Mouse (Mus musculus) lung, embryonic 14.5 days (tissue): ENCODE data around the gene Mocs3. TPM values are rescaled to one million over a fixed set of nuclear protein-coding genes. Genes with fewer than 3 reads are reported as not detected.
A peak's percentile ranks its signal among the peaks of the same experiment; 100 is the strongest.

Experiments used
- ATAC-seq: fragments of 200-750 bp; cut with Nextera tagmentation; 2 replicates; pipeline ENCODE4 v1.8.0; 2017; ENCODE audit warnings: mild to moderate bottlenecking, moderate TSS enrichment, moderate library complexity; ENCODE audit not compliant: insufficient read depth
- DNase-seq: peaks from one replicate; pipeline ENCODE4 v3.0.0-alpha.2; 2015
- H3K27ac ChIP-seq: fragments of 300-500 bp; sonication (generic); 2 replicates; pipeline ENCODE4 v1.5.1; 2014; ENCODE audit warnings: low read depth, mild to moderate bottlenecking, moderate library complexity
- H3K27me3 ChIP-seq: fragments of 300-500 bp; sonication (generic); 2 replicates; pipeline ENCODE4 v1.6.1; 2014; ENCODE audit warnings: low read length, control low read depth; ENCODE audit not compliant: insufficient read depth
- H3K36me3 ChIP-seq: fragments of 300-500 bp; sonication (generic); 2 replicates; pipeline ENCODE4 v1.6.1; 2014; ENCODE audit warnings: control low read depth; ENCODE audit not compliant: insufficient read depth
- H3K4me1 ChIP-seq: fragments of 300-500 bp; sonication (generic); 2 replicates; pipeline ENCODE4 v1.6.1; 2014; ENCODE audit warnings: antibody characterized with exemption, control low read depth; ENCODE audit not compliant: insufficient read depth
- H3K4me2 ChIP-seq: fragments of 300-500 bp; sonication (generic); 2 replicates; pipeline ENCODE4 v1.6.1; 2014; ENCODE audit warnings: mild to moderate bottlenecking
- H3K4me3 ChIP-seq: fragments of 300-500 bp; sonication (generic); 2 replicates; pipeline ENCODE4 v1.5.1; 2014; ENCODE audit warnings: low read depth, low read length
- H3K9ac ChIP-seq: fragments of 300-500 bp; sonication (generic); 2 replicates; pipeline ENCODE4 v1.6.1; 2014
- H3K9me3 ChIP-seq: fragments of 300-500 bp; sonication (generic); 2 replicates; pipeline ENCODE4 v1.6.1; 2016; ENCODE audit warnings: low read depth, low read length, control low read depth
- CTCF ChIP-seq: IDR thresholded peaks from 2 replicates; pipeline ENCODE4 v1.5.1; 2016; ENCODE audit warnings: antibody characterized with exemption, low read depth
- WGBS: fragments of 180-500 bp; shearing (Covaris S2); extraction: QIAGEN DNeasy Blood & Tissue Kit; methylation state at CpG from one replicate; pipeline ENCODE4 v1.1.7; 2014; 5-methylcytosine and 5-hydroxymethylcytosine counted together
- polyA plus RNA-seq: library from polyadenylated mRNA; unstranded; fragments of >200 nt; fragmentation: Nextera tagmentation; extraction: Ambion mirVana; gene quantifications from 2 replicates; pipeline ENCODE4 v1.2.1, GENCODE M21; 2014

The Mocs3 gene
- polyA plus RNA-seq, 1 experiment from 2014 or later, result 10.0 TPM

DNA sequence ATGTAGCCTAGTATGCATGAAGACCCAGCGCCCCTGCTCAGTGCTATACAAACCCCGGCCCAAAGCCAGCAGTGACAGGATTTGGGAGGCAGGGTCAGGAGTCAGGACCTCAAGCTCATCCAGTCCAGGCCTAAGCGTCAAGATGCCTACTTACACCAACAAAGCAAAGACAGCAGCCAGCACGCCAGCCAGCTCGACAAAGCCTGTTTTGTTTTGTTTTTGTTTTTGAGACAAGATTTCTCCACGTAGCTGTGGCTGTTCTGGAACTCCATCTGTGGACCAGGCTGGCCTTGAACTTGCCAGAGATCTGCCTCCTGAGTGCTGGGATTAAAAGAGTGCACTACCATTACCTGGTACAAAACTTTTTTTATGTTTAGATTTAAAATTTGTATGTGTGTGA, 7.1 kb upstream of the Mocs3 start:
- no peak overlapping the region for H3K9ac ChIP-seq
- no peaks in the 10 kb centered on the region for H3K9me3 ChIP-seq
- H3K27ac ChIP-seq, result no peak overlapping the region
- H3K4me3 ChIP-seq, result no peak overlapping the region
- H3K27me3 ChIP-seq, result no peaks in the 10 kb centered on the region
- DNase-seq (no peak), ATAC-seq (no peak)
- H3K4me2 ChIP-seq, result no peak overlapping the region
- peaks cover 83% of the 10 kb centered on the region for H3K36me3 ChIP-seq
- TF ChIP-seq CTCF, result no peak
- H3K4me1 ChIP-seq, result no peaks in the 10 kb centered on the region
- WGBS, result 85% methylated on average over 6 of the region's 6 CpGs

DNA sequence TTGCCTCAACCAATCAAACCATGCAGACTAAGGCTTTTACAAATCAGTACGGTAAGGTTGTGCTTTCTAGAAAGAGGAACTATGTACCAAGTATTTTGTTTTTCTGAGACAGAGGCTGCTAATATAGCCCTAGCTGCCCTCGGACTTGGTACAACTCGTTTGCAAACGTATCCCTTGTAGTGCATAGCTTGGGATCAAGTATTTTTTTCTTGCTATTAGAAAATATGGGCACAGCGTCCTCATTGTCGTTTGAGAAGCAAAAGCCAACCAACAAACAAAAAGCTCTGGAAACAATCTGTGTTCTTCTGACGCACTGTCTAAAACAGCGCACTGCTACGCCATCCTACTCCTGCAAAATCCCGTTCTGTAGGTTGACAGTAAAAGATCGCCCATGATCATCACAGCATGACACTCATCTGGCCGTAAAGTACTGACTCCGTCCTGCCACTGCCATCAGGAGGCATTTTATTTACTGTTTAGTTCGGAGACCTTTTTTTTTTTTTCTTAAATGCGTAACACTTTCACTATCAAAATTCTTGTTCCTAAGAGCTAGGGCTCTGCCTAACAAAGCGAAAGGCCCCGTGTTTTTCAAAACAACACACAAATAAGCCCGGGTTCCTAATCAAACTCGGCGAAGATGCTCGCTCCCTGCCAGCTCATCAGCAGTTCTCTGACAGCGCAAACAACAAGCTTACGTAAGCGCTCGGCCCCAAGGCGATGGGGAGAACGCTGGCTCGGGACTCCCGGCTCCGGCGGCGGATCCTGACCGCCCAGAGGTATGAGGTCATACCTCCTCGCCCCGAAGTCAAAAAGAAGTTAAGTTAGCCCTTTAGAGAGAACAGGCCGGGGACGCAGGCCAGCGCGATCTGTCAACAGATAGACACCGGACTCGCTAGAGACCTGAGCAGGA, 1.1 kb upstream of the Mocs3 start:
- peaks cover 55% of the 10 kb centered on the region for H3K36me3 ChIP-seq
- H3K9me3 ChIP-seq, result no peaks in the 10 kb centered on the region
- 17% methylated on average over 41 of the region's 41 CpGs for WGBS
- peaks cover 14% of the 10 kb centered on the region; the same call in 1 of the 2 replicates for H3K4me1 ChIP-seq
- DNase-seq (peak; percentile 38), ATAC-seq (no peak)
- H3K4me3 ChIP-seq, result peak overlapping the region; percentile 100
- peak overlapping the region; percentile 99 for H3K4me2 ChIP-seq
- H3K27me3 ChIP-seq, result no peaks in the 10 kb centered on the region
- no peak for TF ChIP-seq CTCF
- H3K27ac ChIP-seq, result peak overlapping the region; percentile 95
- H3K9ac ChIP-seq, result peak overlapping the region; percentile 92

DNA sequence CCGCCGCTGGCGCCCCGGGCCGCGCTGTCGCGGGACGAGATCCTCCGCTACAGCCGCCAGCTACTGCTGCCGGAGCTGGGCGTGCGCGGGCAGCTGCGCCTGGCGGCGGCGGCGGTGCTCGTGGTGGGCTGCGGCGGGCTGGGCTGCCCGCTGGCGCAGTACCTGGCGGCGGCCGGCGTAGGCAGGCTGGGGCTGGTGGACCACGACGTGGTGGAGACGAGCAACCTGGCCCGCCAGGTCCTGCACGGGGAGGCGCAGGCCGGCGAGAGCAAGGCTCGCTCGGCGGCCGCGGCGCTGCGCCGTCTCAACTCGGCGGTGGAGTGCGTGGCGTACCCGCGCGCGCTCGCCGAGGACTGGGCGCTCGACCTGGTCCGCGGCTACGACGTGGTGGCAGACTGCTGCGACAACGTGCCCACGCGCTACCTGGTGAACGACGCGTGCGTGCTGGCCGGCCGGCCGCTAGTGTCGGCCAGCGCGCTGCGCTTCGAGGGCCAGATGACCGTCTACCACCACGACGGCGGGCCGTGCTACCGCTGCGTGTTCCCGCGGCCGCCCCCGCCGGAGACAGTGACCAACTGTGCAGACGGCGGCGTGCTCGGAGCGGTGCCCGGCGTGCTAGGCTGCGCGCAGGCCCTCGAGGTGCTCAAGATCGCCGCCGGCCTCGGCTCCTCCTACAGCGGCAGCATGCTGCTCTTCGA, 500 bp downstream of the Mocs3 start:
- DNase-seq (peak; percentile 15), ATAC-seq (peak; percentile 65)
- H3K27ac ChIP-seq, result peak overlapping the region; percentile 95
- TF ChIP-seq CTCF, result no peak
- no peaks in the 10 kb centered on the region for H3K27me3 ChIP-seq
- peaks cover 43% of the 10 kb centered on the region for H3K36me3 ChIP-seq
- peaks cover 14% of the 10 kb centered on the region; the same call in 1 of the 2 replicates for H3K4me1 ChIP-seq
- H3K9me3 ChIP-seq, result no peaks in the 10 kb centered on the region
- H3K4me3 ChIP-seq, result peak overlapping the region; percentile 100
- WGBS, result 1% methylated on average over 88 of the region's 105 CpGs
- H3K4me2 ChIP-seq, result peak overlapping the region; percentile 99
- H3K9ac ChIP-seq, result peak overlapping the region; percentile 92

DNA sequence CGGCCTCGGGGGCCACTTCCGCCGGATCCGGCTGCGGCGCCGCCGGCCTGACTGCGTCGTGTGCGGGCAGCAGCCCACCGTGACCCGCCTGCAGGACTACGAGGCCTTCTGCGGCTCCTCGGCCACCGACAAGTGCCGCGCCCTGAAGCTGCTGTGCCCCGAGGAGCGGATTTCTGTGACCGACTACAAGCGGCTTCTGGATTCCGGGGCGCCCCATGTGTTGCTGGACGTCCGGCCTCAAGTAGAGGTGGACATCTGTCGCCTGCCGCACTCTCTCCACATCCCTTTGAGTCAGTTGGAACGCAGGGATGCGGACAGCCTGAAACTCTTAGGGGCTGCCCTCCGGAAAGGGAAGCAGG, 1.0 kb downstream of the Mocs3 start:
- WGBS, result 50% methylated on average over 33 of the region's 33 CpGs
- H3K9me3 ChIP-seq, result no peaks in the 10 kb centered on the region
- no peaks in the 10 kb centered on the region for H3K27me3 ChIP-seq
- peaks cover 14% of the 10 kb centered on the region; the same call in 1 of the 2 replicates for H3K4me1 ChIP-seq
- H3K4me2 ChIP-seq, result peak overlapping the region; percentile 99
- peak overlapping the region; percentile 92 for H3K9ac ChIP-seq
- peaks cover 38% of the 10 kb centered on the region for H3K36me3 ChIP-seq
- DNase-seq (no peak), ATAC-seq (no peak)
- no peak for TF ChIP-seq CTCF
- H3K4me3 ChIP-seq, result peak overlapping the region; percentile 100
- H3K27ac ChIP-seq, result no peak overlapping the region

DNA sequence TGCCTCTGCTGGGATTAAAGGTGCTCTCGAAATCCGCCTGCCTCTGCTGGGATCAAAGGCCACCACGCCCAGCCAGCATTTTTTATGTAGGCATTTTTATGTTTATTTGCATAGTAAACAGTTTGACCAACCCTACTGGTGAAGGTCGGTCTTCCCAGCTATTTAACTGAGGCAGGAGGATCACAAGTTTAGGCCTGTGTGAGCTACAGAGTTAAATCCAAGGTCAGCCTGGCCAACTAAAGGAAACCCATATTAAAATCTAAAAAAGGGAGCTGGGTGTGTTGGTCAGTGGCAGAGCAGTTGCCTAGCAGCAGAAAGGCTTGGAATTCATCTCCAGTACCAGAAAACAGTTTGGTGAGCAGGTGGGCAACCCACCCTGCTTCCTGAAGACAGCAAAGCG, 2.9 kb downstream of the Mocs3 start:
- H3K4me2 ChIP-seq, result no peak overlapping the region
- WGBS, result 81% methylated on average over 5 of the region's 5 CpGs
- no peak for TF ChIP-seq CTCF
- peaks cover 14% of the 10 kb centered on the region; the same call in 1 of the 2 replicates for H3K4me1 ChIP-seq
- peaks cover 28% of the 10 kb centered on the region; the same call in 1 of the 2 replicates for H3K36me3 ChIP-seq
- H3K4me3 ChIP-seq, result no peak overlapping the region
- H3K27ac ChIP-seq, result no peak overlapping the region
- ATAC-seq (no peak), DNase-seq (no peak)
- H3K27me3 ChIP-seq, result no peaks in the 10 kb centered on the region
- no peak overlapping the region for H3K9ac ChIP-seq
- H3K9me3 ChIP-seq, result no peaks in the 10 kb centered on the region

DNA sequence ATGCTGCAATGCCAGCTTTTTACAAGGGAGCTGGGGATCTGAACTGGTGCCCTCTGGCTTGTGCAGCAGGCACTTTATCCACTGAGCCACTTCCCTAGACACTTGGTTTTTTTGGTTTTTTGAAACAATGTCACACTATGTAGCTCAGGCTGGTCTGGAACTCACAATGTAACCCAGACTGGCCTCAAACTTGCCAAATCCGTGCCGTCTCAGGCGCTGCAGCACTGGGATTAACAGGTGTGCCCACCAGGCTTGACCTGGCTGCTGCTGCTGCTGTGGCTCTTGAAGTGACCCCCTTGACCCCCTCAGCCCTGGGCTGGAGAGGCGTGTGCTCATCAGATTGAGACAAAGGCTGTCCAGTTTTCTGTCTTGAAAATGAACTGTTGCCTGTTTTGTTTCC, 7.9 kb downstream of the Mocs3 start:
- Histone ChIP-seq H3K36me3 (peaks cover 10% of the 10 kb centered on the region; the same call in 1 of the 2 replicates), H3K9me3 (no peaks in the 10 kb centered on the region), H3K4me2 (no peak overlapping the region), H3K27ac (no peak overlapping the region), H3K4me3 (no peak overlapping the region), H3K27me3 (no peaks in the 10 kb centered on the region), H3K4me1 (no peaks in the 10 kb centered on the region), H3K9ac (no peak overlapping the region)
- 89% methylated on average over 4 of the region's 4 CpGs for WGBS
- no peak for ATAC-seq
- no peak for TF ChIP-seq CTCF
- no peak for DNase-seq

DNA sequence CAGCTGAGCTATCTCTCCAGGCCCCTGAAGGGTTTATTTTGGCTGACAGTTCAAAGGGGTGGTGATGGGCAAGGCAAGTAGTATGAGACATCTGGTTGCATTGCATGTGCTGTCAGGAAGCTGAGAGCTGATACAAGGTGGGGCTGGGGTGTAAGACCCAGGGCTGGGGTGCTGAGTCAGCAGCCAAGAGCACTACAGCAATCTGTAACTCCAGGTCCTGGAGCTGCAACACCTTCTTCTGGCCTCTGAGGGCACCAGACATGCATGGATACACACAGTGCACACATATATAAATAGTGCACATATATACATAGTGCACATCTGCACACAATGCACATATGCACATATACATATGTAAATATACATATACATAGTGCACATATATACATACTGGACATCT, 12.4 kb downstream of the Mocs3 start:
- ATAC-seq (peak; percentile 41; the same call in 1 of the 2 replicates), DNase-seq (peak; percentile 5)
- Histone ChIP-seq H3K4me2 (no peak overlapping the region), H3K9ac (no peak overlapping the region), H3K4me3 (no peak overlapping the region), H3K4me1 (no peaks in the 10 kb centered on the region), H3K36me3 (no peaks in the 10 kb centered on the region), H3K27me3 (no peaks in the 10 kb centered on the region), H3K27ac (no peak overlapping the region), H3K9me3 (no peaks in the 10 kb centered on the region)
- TF ChIP-seq CTCF, result no peak
